Mouse (Mus musculus) layer of hippocampus, adult 11-12 months (tissue): ENCODE results near the gene Acap1.
A peak's percentile ranks its signal among the peaks of the same experiment; 100 is the strongest.

Experiments
- DNase-seq: peaks from one replicate; pipeline ENCODE4 v3.0.0; 2022; ENCODE audit warnings: low spot score

Gene Acap1

GRCm38 (mm10) chr11:69836703-69837576 is 58.4 kb downstream of the Acap1 start:
- DNase-seq, result peak; percentile 47

- DNase-seq, result no peak
Observed at GRCm38 (mm10) chr11:69835966-69836335, 59.4 kb downstream of the Acap1 start.

GRCm38 (mm10) chr11:69835326-69835965 is 59.9 kb downstream of the Acap1 start:
- DNase-seq, result no peak

- no peak for DNase-seq
Observed at GRCm38 (mm10) chr11:69834001-69834549, 61.3 kb downstream of the Acap1 start.

- DNase-seq, result no peak
Observed at GRCm38 (mm10) chr11:69833554-69833953, 61.8 kb downstream of the Acap1 start.
